Mouse (Mus musculus): ENCODE results near the gene Trim60.

DNA sequence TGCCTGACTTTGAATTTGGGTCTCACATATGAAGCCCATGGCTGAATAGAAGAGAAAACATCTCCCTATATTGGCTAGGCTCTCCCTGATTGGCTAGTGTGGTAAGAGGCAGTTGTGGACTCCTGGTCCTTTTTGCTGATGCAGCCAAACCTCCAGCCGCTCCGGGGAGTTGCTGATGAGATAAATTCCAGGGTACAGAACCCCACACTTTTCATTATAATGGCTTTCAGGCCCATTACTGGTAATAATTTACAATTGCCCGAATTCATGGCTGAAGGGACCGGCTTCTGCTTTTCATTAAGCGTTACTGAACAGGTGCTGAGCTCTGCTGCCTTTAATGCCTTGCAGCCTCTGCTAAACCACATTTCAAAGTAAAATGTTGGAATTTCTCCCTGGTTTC is 35.6 kb upstream of the Trim60 start:
- TF ChIP-seq EP300 (IDR thresholded peaks at IDR 0.05; ENCODE audit: low read depth) (no peak), CTCF (IDR thresholded peaks at IDR 0.05; ENCODE audit: low read depth) (no peak)

Data from heart, postnatal 0 days (tissue).